Mouse (Mus musculus) bone marrow macrophage, adult 2 months (primary cell): ENCODE measurements around the gene Zfp609.

Experiments
- CTCF ChIP-seq: IDR thresholded peaks from 2 replicates; pipeline ENCODE4 v1.5.1; 2012; ENCODE audit warnings: low read depth, mild to moderate bottlenecking, low read length, moderate library complexity
- POLR2A ChIP-seq: IDR thresholded peaks from 2 replicates; pipeline ENCODE4 v1.6.1; 2012; ENCODE audit warnings: mild to moderate bottlenecking, low read depth, low read length, borderline replicate concordance

DNA sequence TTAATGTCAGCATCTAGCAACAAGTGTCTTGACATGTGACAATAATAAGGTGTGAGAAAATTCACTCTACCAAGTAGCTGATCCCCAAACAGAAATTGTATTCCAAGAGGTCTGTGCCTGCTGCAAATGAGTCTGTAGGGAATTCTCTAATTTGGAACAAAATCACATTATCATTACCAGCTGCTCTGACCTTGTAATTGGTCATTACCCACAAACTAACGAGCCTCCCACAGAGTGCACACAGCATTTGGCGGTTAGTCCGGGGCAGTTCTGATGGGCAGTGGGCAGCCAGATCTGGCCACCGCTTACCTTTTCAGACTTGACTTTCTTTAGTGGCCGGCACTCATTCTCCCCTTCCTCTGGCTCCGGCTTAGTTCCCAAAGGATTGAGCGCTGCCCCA is 33.1 kb downstream of the Zfp609 start:
- TF ChIP-seq POLR2A: no peak
- TF ChIP-seq CTCF: no peak
